Mouse (Mus musculus) spleen, adult 2 months (tissue): ENCODE data around the gene Slit3. TPM values are rescaled to one million over a fixed set of nuclear protein-coding genes. Genes with fewer than 3 reads are reported as not detected.

Source experiments
- DNase-seq, 2 experiments: peaks; one replicate each; pipeline versions ENCODE4 v3.0.0 to v3.0.0-alpha.2; 2012 to 2021; ENCODE audit warnings: low spot score in 2 of 2, low read depth in 1 of 2
- H3K27ac ChIP-seq: fragments of 200-500 bp; 2 replicates; pipeline ENCODE4 v1.5.1; 2012; ENCODE audit warnings: low read length, inconsistent platforms; ENCODE audit not compliant: insufficient read depth
- H3K27me3 ChIP-seq: fragments of 200-500 bp; 2 replicates; pipeline ENCODE4 v1.6.1; 2012; ENCODE audit warnings: mild to moderate bottlenecking, moderate library complexity, low read length, inconsistent platforms; ENCODE audit not compliant: control insufficient read depth, insufficient read depth
- H3K36me3 ChIP-seq: fragments of 200-500 bp; 2 replicates; pipeline ENCODE4 v1.6.1; 2012; ENCODE audit warnings: mild to moderate bottlenecking, low read length, inconsistent platforms; ENCODE audit not compliant: control insufficient read depth, insufficient read depth
- H3K4me1 ChIP-seq: fragments of 200-500 bp; 2 replicates; pipeline ENCODE4 v1.6.1; 2011; ENCODE audit warnings: inconsistent platforms; ENCODE audit not compliant: control insufficient read depth, insufficient read depth, insufficient read length
- H3K4me3 ChIP-seq: fragments of 200-500 bp; 2 replicates; pipeline ENCODE4 v1.5.1; 2011; ENCODE audit warnings: mild to moderate bottlenecking, inconsistent platforms; ENCODE audit not compliant: insufficient read depth, insufficient read length; ENCODE audit errors: extremely low read depth
- CTCF ChIP-seq: fragments of 200-500 bp; IDR thresholded peaks from 2 replicates; pipeline ENCODE4 v1.5.1; 2011; ENCODE audit warnings: mild to moderate bottlenecking, inconsistent platforms; ENCODE audit not compliant: insufficient read depth, insufficient read length, insufficient replicate concordance; ENCODE audit errors: extremely low read depth
- POLR2A ChIP-seq: fragments of 200-500 bp; IDR thresholded peaks from 2 replicates; pipeline ENCODE4 v1.6.1; 2011; ENCODE audit warnings: low read depth, low read length, inconsistent platforms
- WGBS: fragments of 180-500 bp; shearing (Covaris S2); methylation state at CpG from one replicate; pipeline ENCODE4 v1.1.7; 2018; 5-methylcytosine and 5-hydroxymethylcytosine counted together
- polyA plus RNA-seq: library from polyadenylated mRNA; depleted of rRNA; stranded (reverse); fragments of >200 nt; gene quantifications from 2 replicates; pipeline ENCODE4 v1.2.3, GENCODE M21; 2012

Gene Slit3
- polyA plus RNA-seq, 1 experiment = 6.6 TPM

DNA sequence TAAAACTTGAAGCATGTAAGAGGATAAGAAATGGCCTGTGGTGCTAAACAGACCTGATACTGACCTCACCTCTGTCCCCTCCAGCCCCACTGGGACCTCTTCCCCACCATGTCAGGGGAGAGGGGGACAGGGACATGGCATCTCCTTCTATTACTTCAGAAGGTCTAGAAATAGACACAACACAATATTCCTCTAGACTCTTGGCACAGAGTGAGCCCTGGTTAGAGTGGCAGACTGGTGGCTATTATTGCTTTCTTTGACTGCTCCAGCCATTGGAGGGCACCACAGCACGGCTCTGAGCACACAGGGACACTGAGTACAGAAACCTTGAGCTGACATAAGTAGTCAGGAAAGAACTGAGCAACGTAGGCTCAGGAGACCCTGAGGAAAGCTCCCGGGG is 501.7 kb downstream of the Slit3 start:
- TF ChIP-seq POLR2A = no peak
- no peak for TF ChIP-seq CTCF
- H3K36me3 ChIP-seq = no peaks in the 10 kb centered on the region
- no peak for DNase-seq
- no peaks in the 10 kb centered on the region for H3K27me3 ChIP-seq
- no peaks in the 10 kb centered on the region for H3K4me1 ChIP-seq
- no peak overlapping the region for H3K27ac ChIP-seq
- H3K4me3 ChIP-seq = no peak overlapping the region
- 73% methylated on average over 3 of the region's 3 CpGs for WGBS

DNA sequence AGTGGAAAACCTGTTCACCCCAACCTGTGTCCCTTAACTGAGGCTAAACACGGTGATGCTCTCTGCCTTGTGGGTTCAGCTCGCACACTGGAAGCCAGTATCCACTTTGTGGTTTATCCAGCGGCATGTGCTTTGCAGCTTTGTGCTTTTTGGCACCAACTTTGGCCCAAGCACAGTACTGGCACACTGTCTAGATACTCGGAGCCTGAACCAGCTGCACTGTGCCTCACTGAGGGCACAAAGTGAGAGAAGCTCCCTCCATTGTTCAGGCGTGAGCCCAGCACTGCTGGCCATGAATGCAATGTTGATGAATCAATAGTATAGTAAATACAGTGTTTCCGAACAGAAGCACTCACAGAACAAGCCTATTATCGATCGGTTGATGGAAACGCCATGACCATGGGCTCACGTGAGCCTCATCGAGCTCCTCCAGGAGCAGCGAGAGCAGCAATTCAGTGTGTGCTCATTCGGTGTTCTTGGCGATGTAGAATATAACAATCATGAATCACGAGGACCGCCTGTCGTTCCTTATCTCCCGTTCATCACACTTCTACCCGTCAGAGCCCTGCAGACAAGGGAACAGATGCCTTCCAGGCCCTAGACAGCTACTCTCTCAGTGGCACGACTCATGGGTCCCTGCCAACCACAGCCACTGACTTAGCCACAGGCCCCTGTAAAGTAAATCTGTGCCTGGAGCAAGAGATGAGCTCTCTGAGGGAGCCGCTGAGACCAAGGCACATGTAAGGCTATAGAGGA is 503.7 kb downstream of the Slit3 start:
- H3K4me3 ChIP-seq = no peak overlapping the region
- H3K4me1 ChIP-seq = no peaks in the 10 kb centered on the region
- WGBS = 85% methylated on average over 21 of the region's 21 CpGs
- no peak for DNase-seq
- no peak for TF ChIP-seq POLR2A
- TF ChIP-seq CTCF = no peak
- H3K27me3 ChIP-seq = no peaks in the 10 kb centered on the region
- H3K27ac ChIP-seq = no peak overlapping the region
- H3K36me3 ChIP-seq = no peaks in the 10 kb centered on the region

DNA sequence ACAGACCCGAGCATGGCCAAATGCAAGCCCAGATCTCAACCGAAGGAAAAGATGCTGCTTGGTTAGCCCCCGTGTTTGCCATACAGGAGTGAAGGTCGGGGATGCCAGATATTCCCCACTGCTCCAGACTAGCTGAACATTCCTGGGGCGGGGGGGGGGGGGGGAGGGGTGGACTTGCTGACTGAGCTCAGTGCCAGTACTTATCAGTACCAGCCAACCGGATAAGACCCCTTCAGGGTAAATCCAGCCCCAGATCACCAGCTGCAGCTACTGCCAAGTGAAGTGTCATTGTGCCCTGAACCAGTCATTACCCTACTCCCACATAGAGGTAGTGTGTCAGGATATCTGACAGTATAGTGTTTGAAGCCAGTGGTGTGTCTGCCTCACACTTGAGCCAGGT is 504.6 kb downstream of the Slit3 start:
- 88% methylated on average over 6 of the region's 6 CpGs for WGBS
- H3K36me3 ChIP-seq = no peaks in the 10 kb centered on the region
- no peaks in the 10 kb centered on the region for H3K27me3 ChIP-seq
- H3K4me1 ChIP-seq = no peaks in the 10 kb centered on the region
- TF ChIP-seq POLR2A (no peak), CTCF (no peak)
- H3K4me3 ChIP-seq = no peak overlapping the region
- no peak for DNase-seq
- H3K27ac ChIP-seq = no peak overlapping the region

DNA sequence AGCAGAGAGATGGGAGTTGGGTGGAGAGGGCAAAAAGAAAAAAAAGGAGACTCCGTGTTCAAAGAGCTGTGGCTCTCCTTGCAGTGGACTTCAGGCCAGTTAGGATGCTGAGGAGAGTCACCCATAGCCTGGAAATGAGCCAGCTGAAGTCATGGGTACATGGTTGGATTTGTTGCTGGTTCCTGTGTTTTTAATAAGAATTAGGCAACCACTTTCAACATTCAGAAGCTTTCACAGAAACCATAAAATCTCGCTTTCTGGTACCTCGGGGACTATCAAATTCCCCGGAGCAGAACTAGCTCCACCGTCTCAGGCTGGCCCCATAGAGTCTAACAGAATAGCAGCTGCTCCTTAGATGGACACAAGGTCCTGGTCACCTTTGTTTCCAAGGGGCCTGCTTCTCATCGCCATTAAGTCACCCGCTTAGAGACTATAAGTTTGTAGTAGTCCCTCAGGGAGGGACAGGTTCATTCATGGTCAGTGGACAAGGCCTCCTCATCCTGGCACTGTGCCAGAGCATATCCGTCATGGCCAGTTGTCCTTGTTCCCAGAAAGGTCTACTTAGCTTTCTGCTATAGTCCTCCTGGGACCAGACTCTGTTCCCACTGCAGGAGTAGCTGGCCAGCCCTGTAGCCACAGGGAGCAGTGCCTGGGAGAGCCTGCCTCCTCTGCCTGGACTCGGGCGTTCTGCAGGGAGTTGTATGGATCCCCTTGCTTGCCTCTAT is 505.3 kb downstream of the Slit3 start:
- Histone ChIP-seq H3K27me3 (no peaks in the 10 kb centered on the region), H3K4me3 (no peak overlapping the region), H3K4me1 (no peaks in the 10 kb centered on the region), H3K27ac (no peak overlapping the region), H3K36me3 (no peaks in the 10 kb centered on the region)
- no peak for DNase-seq
- TF ChIP-seq CTCF = no peak
- TF ChIP-seq POLR2A = no peak
- 88% methylated on average over 10 of the region's 10 CpGs for WGBS

DNA sequence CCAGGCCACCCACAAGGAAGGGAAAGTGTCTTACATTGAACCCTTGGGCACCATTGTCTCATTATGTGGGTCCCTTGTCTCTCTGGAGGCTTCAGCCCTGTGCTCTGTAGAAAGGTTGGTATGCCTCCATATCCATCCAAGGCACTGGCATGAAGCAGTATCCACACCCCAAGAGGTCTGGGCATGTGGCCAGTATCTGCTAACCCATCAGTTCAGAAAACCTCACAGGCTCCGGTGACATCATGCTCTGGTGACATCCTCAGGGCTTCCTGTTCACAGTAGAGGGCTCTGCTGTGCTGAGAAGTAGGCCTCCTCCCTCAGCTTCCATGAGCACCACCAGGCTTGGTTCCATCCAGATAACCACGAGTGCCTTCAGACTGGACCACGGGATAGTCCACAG is 506.8 kb downstream of the Slit3 start:
- Histone ChIP-seq H3K4me1 (no peaks in the 10 kb centered on the region), H3K36me3 (no peaks in the 10 kb centered on the region), H3K27me3 (no peaks in the 10 kb centered on the region), H3K27ac (no peak overlapping the region), H3K4me3 (no peak overlapping the region)
- no peak for DNase-seq
- 66% methylated on average over 3 of the region's 3 CpGs for WGBS
- no peak for TF ChIP-seq POLR2A
- TF ChIP-seq CTCF = no peak

DNA sequence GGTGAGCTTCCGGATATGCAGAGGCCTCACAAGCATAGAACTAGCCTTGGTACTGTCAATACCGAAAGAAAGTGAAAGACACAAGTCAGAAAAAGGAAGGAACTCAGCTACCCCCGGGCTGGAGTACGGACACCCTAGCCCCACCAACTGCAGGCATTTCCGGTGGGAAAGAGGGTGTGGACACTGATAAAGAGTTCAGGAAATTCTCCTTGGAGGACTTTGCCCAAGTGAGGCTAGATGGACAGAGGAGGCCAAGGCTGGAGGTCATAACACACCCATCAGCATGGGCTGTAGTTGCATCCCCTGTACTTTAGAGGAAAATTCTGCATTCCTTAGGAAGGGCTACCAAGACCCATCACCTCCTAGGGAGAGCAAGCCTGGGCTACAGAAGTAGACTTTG is 511.2 kb downstream of the Slit3 start:
- TF ChIP-seq CTCF (no peak), POLR2A (no peak)
- H3K27ac ChIP-seq = no peak overlapping the region
- no peak overlapping the region for H3K4me3 ChIP-seq
- no peak for DNase-seq
- no peaks in the 10 kb centered on the region for H3K36me3 ChIP-seq
- no peaks in the 10 kb centered on the region for H3K27me3 ChIP-seq
- 23% methylated on average over 5 of the region's 5 CpGs for WGBS
- no peaks in the 10 kb centered on the region for H3K4me1 ChIP-seq

DNA sequence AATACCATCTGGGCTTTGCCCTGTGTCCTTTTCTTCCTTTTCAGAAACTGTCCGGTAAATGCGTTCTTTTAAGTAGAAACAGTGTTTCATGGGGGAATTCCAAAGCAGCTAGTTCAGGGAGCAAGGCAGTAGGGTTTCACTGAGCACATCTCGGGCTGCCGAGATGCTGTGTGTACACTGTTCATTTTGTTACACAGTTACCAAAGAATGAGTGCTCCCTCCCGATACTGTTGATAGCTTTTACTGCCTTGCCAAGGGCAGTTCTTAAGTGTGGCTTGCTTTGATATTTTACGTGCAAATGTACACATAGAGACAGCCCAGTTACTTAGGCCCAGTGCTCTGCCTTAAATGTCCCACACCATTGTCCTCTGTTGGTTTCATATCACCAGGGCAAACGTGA is 516.1 kb downstream of the Slit3 start:
- no peaks in the 10 kb centered on the region for H3K27me3 ChIP-seq
- no peak for DNase-seq
- H3K36me3 ChIP-seq = no peaks in the 10 kb centered on the region
- no peak overlapping the region for H3K4me3 ChIP-seq
- no peak for TF ChIP-seq CTCF
- WGBS = 84% methylated on average over 7 of the region's 7 CpGs
- no peak overlapping the region for H3K27ac ChIP-seq
- no peaks in the 10 kb centered on the region for H3K4me1 ChIP-seq
